Mouse (Mus musculus) B cell, adult 2 months (primary cell): ENCODE measurements around the gene Creb3l2.
"Not testable (repeated sequence)": the region's sequence is repeated elsewhere in the genome, so short reads cannot be mapped to it uniquely, and the experiment has no call there.

Source experiments
- DNase-seq, 2 experiments: peaks; one replicate each; pipeline ENCODE4 v3.0.0; 2022

The Creb3l2 gene

DNA sequence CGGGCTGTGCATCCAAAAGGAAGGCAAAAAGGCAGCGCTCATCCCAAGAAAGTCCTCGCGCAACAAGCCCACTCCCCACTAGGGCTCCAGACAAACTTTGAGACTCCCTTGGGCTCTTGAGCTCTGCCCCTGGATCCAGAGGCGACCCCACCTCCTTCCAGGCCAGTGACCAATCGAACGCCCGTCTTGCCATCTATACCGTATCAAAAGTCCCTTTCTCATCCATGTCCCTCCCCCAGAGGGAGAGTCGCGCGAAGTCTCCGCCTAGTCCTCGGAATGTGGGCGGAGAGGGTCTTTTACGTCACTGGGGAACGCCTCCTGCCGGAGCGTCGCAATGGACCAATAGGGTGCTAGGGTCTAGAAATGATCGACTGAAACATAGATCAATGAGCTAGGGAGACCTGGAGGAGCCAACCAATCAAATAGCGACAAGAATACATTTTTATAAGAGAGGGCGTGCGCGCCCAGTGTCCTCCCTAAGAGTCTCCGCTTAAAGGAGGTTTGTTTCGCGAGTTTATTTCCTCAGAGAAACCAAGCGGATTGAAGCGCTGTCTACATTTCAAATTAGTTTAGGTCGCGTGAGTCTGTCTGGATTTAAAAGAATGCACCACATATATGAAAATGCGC, at the start of gene Creb3l2:
Gene Creb3l2, minus strand, starts transcription at position 106 of the 627 bp plus-strand sequence.
- peak; percentile 97 to 98 for DNase-seq

DNA sequence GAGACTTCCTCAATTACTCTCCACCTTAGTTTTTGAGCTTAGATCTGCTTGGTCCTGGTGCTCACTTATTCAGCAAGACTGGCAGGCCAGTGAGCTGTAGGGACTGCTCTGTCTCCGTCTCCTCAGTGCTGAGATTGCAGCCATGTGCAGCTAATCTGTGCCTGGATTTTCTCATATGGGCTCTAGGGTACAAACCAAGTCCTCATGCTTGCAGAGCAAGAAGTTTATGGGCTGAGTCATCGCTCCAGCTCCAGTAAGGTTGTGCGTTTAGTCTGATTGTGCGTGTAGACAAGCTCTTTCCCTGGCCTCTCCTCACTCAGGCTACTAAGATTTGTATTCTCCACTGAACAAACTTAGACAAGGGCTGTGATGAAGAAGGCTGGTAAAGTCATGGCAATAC, 44.6 kb upstream of the Creb3l2 start:
- no peak for DNase-seq

DNA sequence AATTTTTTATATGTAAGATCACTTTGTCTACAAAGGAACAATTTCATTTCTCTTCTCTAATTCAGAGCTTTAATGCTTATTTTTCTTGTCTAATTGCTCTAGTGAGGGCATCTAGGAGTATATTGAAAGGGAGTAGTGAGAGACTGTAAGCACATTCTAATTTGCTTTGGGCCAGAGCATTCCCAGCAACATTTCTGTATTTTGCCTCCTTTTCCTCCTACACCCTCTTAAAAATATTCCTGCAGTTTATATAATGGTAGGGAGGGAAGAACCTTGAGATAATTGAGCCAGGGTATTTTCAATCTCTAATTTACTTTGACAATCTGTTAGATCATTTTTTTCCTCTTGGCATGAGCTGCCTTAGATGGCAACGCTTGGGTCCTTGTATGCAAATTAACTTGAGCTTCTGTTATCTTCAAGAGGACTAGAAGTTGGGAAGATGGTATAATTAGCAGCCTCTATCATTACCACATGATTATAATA, 42.7 kb upstream of the Creb3l2 start:
- no peak for DNase-seq

DNA sequence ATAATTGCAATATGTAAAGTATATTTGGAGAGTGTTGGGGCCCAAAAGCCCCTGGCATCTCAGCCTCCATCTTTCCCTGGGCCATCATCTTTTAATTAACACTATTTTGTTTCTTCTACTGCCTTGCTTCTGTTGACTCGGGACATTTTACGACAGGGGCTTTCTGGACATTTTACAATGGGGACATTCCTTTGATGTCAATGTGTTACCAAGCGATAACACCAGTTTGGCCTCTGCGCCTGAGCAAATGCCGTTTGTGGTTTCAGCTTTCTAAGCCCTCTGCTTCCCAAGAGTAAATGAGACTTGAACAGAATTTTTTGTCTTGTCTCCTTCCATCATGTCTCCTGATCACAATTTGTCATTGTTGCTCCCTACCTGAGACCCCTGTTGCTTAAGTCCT, 41.3 kb upstream of the Creb3l2 start:
- no peak for DNase-seq

DNA sequence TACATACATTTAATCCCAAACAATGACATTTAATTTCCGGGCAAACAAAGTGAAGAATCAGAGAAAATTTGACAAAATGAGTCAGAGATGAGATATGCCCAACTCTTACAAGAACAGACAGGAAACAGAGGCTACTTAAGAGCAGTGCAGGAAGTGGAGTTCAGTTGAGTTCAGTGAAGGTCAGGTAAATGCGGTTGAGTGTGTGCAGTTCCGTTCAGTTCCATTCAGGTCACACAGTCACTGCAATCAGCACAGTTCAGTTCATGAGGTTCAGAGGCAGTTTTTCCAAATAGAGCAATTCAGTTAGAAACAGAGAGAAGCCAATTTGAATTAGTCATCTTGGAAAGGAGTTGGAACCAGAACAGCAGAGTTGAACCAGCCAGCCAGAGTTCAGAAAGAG, 39.2 kb upstream of the Creb3l2 start:
- no peak for DNase-seq

DNA sequence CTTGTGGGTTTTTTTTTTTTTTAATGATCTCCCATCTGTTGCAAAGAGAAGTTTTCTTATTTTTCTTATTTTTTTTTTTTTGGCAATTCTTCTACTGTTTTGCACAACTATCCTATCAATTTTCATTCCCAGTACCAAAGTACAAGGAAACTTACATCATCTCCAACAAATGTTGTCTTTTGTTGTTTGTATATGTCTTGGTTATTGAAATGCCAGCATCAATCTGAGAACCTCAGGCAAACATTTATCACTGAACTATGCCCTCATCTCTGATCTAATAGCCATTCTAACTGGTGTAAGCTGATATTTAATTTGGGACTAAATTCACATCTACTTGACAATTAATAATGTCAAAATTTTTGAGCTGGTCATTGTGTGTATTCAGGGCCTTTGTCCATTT, 38.1 kb upstream of the Creb3l2 start:
- no peak for DNase-seq

DNA sequence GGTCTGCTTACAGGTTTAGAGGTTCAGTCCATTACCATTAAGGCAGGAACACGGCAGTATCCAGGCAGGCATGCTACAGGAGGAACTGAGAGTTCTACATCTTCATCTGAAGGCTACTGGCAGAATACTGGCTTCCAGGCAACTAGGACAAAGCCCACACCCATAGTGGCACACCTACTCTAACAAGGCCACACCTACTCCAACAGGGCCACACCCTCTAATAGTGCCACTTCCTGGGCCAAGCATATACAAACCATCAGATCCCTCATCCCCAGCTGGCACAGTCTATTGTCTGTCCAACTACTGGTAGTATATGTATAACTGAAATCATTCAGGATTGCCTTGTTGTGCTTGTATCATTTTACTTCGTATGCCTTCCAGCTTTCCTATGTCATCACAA, 36.5 kb upstream of the Creb3l2 start:
- no peak for DNase-seq

DNA sequence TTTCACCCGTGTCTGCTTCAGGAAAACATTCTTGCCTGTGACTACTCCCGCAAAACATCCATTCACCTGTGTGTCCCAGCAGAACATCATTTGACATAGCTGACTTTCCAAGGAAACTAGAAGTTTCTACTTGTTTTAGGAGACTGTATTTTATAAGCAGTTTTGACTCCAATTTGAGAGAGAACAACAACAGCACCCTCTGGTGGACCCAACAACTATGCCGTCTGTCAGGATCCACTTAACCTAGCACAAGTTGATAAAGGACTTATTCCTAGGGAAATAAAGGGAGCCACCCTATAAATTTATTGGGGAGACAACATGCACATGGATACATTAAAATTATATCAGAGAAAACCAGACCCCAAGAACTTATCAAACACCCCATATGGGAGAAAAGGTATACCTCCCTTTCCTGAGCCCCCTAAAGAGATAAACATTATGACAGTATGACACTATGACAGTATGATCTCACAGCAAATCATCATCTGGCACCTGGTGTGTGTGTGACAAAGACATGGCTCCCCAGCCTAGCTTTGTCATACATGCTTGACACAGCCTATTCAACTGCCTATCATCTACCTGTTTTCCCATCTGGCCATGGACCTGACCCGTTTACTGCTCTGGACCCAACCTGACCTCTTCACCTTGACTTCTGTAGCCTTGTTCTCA, 31.9 kb upstream of the Creb3l2 start:
- DNase-seq, result peak; percentile 32 to 42

DNA sequence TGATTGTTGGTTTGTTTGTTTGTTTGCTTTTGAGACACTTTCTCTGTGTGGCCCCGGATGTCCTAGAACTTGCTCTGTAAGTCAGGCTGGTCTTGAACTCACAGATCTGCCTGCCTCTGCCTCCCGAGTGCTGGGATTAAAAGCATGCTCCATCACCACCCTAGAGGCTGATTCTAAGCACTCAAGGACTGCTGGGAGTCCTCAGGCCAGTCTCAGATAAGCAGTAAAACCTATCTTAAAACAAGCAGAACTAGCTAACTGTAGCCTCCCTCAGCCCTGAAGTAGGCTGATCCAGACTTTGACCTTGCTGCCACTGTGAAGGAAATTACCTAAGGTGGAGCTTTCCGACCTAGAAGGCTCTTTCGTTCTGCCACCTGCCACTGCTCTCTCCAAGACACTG, 28.3 kb upstream of the Creb3l2 start:
- DNase-seq, result no peak

DNA sequence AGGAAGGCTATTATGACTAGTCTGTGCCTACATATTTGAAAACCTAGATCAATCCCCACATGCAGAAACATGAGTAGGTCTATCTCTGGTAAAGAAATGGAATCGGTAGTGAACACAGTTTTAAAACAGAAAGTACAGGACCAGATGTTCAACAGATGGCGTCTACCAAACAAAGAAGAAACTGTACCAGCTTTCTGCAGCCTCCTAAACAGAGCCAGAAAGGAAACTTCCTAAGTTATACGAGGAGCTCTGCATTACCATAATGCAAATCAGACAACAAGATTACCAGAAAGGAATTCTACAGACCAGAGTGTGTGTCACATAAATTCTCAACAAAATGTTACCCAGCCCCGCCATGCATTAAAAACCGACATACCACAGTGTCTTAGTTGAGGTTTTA, 23.9 kb upstream of the Creb3l2 start:
- DNase-seq, result no peak

DNA sequence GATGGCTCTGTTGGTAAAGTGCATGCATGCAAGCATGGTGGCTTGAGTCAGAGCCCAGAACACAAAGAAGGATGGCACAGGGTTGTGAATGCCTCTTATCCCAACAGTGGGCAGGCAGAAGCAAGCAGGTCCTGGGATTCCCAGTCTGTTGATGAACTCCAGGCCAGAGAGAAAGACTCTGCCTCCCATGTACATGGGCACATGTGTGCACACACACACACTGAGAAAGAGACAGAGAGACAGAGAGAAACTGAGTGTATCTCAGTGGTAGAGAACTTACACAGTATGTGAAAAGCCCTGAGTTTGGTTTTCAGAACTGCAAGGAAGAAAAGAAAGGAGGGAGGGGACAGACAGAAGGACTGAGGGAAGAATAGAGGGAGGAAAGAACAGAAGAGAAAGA, 23.4 kb upstream of the Creb3l2 start:
- no peak for DNase-seq

DNA sequence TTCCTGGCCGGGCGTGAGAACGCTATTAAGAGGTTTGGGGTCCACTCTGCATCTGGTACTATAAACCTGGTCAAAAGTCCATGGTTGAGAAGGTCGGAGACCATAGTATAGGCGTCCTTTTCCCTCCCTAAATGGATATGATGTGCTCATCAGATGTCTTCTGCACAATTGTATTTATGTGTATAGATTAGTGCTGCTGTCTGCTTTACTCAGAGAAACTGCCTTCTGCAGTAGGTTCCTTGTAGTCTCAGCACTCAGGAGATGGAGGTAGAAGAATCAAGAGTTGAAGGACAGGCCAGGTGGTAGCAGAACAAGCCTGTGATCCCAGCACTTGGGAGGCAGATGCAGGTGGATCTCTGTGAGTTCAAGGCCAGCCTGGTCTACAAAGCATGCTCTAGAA, 22.6 kb upstream of the Creb3l2 start:
- DNase-seq, result peak; percentile 20 to 27

DNA sequence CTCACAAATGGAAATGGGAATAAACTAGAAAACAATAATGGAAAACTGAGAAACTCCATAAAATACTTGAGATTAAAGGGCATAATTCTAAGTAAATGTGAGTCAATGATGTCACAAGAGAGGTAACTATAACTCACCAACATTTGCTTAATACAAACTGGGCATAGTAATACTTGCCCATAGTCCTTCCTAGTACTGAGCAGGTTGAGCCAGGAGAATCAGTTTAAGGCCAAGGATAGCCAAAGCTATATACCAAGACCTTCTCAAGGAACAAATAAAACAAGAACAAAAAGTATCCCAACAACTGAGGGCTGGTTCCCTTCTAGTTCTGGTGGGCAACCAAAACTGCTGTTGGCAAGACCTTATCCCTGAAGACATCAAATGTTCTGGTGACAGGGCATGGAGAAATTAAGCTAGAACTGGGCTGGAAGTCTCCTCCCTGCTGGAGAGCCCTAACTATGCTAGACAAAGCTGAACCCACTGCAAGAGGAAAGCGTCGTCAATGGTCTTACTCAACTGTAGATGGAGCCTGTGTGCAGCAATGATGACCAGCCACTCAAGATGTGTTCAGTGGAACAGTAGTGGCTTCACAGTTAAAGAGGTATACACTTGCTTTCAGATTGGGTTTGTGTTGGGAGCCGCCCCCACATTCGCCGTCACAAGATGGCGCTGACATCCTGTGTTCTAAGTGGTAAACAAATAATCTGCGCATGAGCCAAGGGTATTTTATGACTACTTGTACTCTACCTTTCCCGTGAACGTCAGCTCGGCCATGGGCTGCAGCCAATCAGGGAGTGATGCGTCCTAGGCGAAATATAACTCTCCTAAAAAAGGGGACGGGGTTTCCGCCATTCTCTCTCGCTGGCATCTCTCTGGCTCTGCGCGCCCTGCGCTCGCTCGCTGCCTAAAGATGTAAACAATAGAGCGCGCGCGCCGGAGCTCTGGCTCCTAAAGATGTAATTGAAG, 21.9 kb upstream of the Creb3l2 start:
- DNase-seq, result peak; percentile 64 to 72

DNA sequence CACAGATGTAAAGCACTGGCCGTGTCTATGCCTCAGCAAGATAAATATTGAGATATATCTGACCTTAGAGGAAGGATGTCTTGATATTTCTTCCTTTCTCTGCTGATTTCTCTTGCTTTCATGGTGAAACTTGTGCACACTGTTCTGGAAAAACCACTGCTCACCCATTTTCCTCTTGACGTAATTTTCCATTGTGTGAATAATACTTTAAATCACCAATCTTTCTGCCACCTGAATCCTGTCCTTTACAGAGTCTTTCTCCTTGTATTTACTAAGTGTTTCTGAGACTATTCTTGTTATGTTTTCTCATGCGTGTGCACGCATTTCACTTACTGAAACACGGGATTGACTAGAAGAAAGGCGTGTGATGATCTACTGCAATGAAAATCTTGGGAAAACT, 18.7 kb upstream of the Creb3l2 start:
- no peak for DNase-seq

DNA sequence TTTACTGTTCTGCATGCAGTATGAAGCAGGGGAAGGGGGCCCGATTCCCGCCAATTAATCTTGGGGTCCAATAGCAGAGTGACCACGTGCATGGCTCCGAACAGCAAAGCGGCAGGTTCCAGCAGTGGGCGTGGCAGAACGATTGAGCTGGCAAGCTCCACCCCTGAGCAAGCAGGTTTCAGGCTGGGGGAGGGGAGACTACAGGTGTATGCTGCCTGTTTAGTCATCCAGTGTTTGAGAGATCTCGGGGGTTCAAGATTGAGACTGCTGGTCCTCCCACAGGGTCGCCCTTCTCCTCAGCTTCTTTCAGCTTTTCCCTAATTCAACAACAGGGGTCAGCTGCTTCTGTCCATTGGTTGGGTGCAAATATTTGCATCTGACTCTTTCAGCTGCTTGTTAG, 17.7 kb upstream of the Creb3l2 start:
- DNase-seq, result not testable (repeated sequence)

DNA sequence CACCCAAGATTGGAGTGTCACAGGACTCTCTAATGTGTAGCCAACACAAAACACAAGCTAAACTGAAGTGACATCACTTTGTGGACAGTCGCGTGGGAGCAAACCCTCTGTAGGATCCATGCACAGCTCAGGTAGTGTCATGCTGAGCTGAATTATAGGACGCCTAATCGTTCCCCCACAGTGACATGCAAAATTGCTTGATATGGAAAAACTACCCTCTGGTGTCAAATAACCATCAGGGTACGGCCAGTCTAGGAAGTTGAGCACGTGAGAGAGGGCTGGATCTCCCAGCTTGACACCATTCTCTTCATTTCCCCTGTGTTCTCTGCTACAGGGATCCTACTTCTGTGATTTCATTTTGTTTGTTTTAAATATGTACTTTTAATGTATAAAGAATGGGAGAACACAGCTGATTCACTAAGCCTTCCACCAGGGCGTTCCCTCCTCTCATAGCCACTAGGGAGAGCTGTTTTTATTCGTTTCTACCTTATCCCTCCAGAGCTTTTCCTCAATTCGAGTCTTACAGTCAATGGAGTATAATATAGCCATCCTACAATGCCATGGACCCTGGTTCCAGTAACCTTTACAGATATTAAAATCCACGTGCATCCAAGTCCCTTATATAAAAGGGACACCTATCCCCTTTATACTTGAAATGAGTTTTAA, 16.2 kb upstream of the Creb3l2 start:
- no peak for DNase-seq

DNA sequence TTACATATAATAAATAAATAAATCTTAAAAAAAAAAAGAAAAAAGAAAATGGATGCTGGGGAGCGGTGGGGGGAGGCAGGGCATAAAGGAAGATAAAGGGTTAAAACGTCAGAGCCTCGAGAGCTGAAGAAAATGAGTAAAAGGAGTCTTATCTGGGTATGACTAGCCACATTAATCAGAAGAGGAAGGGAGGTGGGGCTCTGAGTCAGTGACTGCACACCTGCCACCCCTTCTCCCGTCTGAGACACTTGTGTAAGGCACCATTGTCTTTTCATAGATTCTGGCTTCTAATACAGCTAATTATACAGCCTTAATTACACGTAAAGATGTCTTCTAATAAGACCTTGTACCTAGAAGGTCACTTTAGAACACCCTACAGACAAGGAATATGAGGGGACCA, 13.6 kb upstream of the Creb3l2 start:
- no peak for DNase-seq

DNA sequence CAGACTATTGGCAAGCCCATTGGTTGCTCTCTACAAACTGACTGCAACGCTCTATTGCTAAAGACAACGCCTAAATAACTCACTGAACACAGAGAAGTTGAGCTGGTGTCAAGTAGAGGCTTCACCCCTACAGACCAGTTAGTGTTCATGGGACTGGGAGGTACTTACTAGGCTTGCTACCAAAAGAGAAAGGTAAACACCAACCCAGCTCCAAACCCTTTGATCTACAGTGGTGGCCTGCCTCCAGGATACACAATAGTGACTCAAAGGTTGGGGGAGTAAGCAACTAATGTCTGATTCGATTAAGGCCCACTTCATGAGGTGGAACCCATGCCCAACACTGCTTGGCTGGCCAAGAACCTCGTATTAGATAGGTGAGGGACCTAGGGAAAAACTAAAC, 11.1 kb upstream of the Creb3l2 start:
- no peak for DNase-seq

DNA sequence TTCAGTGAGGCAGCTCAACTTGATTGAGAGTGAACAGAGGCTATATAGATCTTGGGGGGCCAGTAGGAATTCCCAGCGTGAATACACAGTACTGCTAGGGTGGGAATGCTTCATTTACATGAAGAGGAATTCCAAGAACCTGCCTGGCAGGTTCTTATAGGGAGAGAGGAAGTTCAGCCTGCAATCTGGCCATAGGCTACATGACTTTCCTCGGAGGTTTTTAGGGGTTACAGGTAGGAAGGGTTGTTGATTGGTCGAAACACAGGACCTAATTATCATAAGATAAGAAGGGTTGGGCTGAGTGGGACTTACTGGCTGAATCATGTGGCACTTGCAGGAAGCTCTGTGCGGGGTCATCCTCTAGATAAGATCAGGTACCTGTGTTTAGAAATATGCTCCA, 9.7 kb upstream of the Creb3l2 start:
- DNase-seq, result no peak

DNA sequence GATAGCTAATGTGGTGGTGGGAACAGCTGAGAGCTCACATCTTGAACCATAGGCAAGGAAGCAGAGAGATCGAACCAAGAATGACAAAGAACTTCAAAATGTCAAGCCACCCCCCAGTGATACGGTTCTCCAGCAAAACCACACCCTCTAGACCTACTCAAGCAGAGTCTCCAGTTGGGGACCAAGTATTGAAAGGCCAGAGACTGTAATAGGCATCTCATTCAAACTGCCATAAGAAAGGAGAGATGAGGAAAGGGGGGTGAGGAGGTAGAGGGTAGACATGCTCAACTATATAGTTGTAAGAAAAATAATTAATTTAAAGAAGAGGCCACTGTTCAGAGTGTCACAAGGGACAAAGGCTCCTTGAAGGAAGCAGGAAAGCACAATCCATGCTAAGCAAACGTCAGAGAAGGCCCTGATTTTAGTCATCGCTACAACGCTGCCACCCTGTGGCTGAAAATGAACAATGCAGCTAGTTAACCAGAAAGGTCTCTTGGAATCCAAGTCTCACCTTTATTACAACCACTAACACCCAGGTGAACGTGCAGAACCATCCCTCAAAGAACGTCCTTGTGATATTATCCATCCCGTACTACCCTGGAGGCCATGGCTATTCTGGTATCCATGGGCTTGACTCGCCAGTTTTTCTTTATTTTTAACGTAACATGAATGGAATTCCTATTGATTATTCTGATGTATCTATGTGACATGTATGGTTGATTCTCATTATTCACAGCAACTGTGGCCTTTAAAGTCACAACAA, 5.9 kb upstream of the Creb3l2 start:
- DNase-seq, result peak; percentile 81 to 82

DNA sequence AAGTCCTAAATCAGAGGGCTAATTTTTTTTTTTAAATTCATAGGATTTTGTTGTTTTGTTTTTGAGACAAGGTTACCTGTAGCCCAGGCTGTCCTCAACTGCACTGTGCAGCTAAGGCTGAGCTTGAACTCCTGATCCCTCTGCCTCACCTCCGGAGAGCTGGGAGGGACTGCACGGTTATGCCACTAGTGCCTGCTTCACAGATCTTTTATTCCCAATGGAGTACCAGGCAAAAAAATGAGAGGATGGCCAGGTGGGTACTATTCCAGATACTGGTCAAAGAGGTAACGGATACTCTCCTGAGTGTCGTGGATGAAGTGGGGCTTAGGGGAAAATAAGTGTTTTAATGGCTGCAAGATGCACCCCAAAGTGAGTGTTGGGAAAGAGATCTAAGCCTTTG, 835 bp upstream of the Creb3l2 start:
- DNase-seq, result no peak
